Mouse (Mus musculus): ENCODE data around the gene Impg1.
A peak's percentile ranks its signal among the peaks of the same experiment; 100 is the strongest.
"Not testable (repeated sequence)": the region's sequence is repeated elsewhere in the genome, so short reads cannot be mapped to it uniquely, and the experiment has no call there.

The Impg1 gene

DNA sequence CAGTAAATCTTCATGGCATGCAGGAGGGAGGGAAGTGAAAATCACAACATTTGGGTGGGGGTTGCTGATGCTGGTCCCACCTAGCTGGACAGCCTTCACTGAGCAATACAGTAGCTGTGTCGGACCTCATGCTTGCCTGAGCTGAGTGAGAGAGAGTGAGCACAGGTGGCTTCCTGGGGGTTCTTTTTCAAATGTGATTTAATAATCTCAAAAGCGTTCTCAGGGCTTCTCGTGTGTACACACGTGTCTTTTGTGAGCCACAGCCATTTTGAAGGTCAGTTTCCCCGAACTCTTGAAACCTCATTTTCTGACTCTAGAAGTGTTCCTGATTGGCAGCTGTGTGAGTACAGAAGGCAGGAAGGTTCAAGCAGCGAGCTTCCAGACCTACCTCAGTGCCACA is 122.8 kb downstream of the Impg1 start:
- DNase-seq, result no peak

DNA sequence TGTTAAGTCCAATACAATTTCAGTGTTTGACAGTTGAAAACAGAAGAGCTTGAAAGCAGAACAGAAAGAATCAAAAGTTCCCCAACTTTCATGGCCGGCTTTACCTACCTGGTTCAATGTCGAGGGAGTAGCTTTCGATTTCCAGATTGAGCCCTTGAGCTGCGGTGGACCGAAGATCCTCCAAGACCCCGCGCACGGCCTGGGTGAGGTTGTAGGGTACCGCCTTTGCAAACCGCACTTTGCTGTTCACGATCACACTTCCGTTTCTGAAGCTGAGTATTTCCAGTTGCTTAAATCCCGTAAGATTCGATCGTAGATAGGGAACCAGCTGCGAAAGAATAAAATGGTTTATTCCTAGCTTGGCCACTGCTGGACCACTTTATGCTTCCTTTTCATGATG is 123.5 kb downstream of the Impg1 start:
- DNase-seq, result no peak

DNA sequence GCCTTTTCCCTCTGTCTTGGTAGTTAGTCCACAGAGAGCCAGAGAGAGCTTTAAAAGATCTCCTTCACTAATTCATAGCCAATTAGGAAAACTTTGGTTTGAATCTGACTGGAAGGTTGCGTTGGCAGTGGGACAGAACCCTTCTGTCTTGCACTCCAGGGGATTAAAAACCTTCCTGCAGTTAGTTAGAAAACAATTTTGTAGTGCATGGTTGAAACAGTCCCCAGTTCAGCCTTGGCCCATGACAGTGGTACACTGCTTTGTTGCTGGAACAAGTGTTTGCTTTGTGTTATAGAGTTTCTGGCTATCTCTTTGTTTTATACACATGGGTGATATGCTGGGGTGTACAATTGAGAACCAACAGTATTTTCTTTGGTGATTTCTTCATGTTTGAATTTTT is 124.4 kb downstream of the Impg1 start:
- no peak for DNase-seq

DNA sequence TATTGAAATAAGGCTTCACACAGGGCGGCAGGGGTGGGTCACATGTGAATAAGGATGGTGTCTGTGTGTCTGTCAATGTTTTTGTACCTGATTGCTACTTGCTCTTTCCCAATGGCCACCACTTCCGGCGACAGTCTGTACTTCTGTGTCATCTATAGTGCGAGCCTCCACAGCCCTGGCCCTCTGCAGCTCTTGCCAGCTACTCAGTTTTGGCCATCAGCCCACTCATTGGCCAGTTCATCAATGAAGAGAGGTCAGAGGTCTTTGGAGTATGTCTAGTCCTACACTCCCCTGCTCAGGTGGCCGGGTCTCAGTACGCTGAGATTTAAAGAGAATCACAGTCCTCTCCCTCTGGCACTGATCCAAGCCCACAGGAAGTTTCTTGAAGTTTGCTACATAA is 127.3 kb downstream of the Impg1 start:
- no peak for DNase-seq

DNA sequence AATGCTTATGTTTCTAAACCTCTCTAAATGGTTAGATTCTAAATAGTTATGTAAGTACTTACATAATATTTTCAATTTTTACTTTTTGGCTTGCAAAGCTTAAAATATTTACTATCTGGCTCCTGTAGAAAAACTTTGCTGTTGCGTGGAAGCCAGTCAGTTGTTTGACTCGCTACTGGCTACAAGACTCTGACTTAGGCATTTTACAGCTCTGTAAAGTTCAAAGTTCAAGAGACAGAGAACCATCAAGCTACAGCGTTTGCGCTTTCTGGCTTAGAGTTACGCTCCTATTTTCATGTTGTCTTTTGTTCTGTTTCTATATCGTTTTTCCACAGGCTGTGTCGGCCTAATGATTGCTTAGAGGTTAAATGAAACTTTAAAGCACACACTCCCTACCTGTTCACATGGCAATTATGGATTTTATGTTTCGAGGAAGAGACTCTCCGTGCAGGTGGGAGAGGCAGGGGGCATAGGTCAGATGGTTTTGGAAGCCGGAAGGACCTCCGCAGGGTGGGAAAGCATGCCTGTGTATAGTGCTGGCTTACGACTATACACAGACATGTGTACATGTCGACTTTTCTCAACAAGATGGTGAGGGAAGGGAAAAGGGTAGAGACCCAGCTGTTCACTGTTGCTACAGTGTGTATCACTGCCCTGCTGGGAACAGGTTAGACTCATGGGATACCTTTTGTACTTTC is 129.5 kb downstream of the Impg1 start:
- DNase-seq, result no peak

DNA sequence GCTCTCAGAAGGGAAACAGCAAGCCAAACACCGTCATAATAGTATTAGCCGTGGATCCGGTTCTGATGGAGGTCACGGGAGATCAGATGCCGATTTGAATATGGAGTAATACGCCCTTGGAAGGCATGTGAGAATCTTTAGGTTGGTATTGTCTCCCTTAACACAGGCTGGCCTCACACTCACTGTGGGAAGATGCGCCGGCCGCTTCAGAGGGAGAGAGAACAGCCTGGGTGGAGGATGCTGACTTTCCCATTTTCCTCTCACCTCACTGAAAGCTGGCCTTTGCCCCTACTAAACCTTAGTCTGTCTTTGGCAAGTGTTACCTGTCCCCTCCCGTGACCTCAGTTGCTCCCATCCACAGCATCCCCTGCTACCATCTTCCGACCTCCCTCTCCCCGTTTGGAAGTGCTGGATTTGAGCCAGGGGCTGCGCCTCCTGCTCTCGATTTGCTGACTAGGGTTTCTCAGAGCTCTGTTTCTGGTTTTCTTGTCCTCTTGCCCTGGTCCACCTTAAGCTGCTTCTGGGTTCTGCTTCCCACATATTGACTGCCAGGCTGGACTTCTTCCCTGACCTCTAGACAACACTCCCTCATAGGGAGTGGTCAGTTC is 131.2 kb downstream of the Impg1 start:
- DNase-seq, result no peak

DNA sequence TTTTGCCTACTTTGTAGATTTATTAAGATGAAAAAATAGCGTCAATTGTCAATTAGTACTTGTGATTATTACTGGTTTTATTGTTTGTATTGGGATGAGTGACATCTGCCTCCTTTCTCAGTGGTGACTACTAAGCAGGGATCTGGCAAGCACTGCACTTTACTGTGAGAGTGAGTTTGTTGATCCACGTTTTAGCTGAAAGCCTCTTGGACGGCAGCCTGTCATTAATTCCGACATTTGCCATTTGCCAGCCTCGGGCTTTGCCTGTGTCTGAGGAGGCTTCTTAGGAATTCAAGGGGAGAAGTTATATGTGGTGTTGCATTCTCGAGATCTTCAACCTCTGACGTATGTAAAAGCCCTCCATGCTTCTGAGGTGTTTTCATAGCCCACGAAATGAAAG is 131.8 kb downstream of the Impg1 start:
- DNase-seq, result no peak

DNA sequence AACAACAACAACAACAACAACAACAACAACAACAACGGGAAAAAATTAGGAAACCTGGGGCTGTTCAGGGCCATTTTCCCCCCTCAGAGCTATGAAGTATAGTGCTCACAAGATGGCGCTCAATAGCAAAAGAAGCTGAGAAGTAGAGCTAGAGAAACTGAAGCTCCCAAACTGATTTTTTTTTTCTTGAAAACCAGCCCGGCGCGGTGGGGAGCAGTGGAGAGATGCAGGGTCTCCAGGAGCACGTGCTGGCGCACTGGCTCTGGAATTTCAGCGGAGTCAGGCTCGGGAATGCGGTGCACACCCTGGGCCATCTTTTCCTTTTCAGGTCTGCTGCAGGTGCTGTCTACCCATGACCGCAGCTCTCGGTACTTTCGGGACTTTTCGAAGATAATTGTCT is 133.1 kb downstream of the Impg1 start:
- DNase-seq, result peak; percentile 45

DNA sequence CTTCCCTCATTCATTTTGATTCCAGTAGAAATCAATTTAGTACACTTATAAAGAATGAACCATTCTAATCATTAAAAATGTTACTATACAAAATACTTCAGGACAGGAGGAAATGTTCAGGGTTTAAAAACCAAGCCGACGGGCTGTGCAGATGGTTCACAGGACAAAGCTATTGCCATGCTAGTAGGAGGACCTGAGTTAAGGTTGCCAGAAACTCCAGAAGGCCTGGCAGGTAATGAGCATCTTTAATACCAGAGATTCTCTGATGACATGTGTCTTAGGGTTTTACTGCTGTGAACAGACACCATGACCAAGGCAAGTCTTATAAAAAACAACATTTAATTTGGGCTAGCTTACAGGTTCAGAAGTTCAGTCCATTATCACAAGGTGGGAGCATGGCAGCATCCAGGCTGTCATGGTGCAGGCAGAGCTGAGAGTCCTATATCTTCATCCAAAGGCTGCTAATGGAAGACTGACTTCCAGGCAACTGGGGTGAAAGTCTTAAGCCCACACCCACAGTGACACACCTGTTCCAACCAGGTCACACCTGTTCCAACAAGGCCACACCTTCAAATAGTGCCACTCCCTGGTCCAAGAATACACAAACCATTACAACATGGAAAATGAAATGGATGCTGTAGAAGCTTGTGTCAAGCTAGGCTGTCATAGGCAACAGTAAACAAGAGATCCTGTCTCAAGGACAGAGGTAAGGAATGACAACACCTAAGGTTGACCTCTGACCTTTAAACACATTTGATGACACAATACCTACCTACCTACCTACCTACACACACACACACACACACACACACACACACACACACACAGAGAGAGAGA is 144.0 kb downstream of the Impg1 start:
- not testable (repeated sequence) for DNase-seq

DNA sequence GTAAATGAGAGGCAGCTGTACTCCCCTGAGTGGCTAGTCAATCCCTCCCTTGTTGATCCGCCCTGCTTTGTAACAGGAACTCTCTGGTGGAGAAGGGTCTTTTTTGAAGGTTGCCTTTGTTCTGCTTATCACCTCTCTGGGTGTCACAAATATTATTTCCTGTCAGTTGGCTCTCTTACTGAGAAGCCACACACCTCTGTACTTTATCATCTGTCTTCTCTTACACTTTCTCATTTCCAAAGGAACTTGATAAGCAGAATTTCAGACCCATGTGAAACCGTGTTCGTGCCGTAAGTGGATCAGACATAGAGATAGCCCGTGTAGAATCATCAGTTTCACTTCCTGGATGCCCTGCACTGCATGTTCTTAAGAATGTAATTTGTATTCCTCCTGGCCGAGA is 147.3 kb downstream of the Impg1 start:
- no peak for DNase-seq

DNA sequence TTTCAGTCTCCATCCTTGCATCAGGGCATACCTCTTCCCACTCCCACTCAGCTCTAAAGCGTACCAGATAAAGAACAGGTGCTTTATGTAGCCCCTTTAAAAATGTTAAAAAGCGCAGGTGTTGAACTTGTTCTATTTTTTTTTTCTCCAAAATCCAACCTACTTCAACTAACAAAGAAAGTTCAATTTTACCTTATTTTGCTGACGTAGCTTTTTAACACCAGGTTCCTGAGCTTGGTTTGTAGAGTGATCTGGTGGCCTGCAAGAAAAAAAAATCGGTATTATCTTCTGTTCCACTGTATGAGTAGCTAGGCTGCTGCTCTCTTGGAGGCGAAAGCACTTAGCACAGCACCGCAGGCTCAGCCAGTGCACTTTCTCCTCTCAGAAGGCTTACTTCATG is 149.4 kb downstream of the Impg1 start:
- DNase-seq, result no peak

DNA sequence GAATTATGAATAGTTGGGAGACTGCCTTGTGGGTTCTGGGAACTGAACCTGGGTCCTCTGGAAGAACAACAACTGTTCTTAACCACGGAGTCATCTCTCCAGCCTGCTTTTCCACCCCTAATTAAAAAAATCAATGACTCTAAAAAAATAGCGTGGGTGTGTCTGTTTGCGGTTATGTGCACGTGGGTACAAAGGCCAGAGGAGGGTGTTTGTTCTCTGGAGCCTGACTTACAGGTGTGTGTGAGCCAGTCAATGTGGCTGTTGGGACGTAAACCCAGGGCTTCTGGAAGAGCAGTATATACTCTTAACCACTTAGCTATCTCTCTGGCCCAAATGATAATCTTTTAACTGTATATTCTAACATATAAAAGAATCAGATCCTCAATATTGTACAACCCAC is 151.7 kb downstream of the Impg1 start:
- no peak for DNase-seq

DNA sequence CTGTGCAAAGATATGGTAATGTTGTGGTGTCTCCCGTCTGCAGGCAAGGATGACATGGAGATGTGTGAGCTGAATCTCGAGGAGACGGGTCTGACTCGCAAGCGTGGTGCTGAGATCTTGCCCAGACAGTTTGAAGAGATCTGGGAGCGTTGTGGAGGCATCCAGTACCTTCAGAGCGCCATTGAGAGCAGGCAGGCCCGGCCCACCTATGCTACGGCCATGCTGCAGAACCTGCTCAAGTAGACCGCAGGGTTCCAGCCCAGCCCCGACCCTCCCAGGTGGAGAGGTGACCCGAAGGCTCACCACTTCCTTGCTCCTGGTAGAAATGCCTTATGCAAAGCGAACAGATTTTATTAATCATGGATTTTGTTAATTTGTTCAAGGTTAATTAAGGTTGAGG is 157.7 kb downstream of the Impg1 start:
- peak; percentile 11 for DNase-seq

DNA sequence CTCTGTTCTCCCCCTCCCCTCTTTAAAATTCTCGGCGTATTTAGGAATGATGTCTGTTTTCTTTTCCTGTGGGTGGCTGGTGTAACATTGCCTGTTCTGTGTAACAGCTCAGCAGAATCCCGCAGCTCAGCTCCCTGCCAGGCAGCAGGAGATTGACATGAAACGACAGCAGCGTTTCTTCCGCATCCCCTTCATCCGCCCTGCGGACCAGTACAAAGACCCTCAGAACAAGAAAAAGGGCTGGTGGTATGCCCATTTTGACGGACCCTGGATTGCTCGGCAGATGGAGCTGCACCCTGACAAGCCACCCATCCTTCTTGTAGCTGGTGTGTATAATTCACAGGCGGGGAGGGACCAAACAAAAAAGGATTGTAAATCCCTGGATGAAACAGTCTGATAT is 158.4 kb downstream of the Impg1 start:
- DNase-seq, result peak; percentile 50

DNA sequence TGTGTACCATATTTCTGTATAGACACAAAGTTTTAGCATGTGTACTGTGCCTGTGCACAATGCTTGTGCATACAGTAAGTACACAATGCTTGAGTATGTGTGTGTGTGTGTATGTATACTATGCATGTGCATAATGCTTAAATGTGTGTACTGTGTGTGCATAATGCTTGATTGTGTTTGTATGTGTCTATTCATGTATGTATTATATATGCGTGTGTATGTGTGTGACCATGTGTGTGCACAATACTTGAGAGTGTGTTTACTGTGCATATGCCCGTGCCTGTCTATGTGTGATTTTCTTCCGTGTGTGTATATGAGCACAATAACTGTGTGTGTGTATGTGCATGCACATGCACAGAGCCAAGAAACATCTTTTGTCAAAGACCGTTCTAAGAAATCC is 158.9 kb downstream of the Impg1 start:
- DNase-seq, result no peak

DNA sequence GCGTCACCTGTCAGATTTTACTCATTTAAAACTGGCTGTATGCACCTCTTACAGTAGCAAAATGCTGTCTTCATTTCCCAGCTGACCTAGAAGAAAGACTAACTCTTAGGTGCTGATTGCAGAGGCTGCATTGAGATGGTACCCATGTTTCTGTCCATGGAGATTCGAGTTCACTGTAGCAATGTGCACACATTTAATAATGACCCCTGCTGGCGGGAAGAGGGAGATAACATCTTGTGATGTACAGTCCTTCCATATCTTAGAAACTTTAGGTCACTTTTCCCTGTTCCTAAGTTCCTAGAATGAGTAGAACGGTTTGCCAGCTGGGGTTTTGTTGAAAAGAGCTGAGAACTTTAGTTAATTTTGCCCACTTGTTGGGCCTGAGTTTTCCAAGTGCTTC is 161.8 kb downstream of the Impg1 start:
- DNase-seq, result no peak

DNA sequence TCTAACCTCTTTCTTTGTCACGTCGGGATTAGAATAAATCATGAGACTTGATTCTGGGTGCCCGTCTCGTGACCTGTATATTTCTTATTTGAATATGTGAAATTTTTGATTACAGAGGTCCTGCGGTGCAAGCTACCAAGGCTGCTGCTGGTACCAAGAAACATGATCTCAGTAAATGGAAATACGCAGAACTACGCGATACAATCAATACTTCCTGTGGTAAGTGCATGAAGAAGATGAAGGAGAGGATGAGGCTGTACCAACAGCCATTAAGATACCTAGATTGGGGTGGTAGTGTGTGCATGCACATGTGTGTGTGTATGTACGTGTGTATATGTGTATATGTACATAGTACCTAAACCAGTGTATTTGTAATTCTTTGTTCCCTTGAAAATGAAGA is 166.2 kb downstream of the Impg1 start:
- no peak for DNase-seq

DNA sequence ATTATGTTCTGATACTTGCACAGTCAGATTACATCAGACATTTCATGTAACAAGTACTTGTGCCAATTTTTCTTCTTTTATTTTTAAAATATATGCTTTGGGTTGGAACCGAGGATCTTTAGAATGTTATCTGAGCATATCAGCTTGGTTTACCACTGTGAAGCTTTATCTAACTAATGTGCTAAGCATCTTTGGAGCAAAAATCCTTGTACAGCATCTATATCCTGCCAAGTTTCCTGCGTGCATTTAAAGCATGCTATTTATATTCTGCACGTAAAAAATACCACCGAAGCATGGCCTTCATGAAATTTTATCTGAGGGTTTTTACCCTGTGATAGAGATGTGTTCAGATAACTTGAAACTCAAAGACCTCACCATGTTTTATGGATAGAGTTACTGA is 169.2 kb downstream of the Impg1 start:
- DNase-seq, result no peak

DNA sequence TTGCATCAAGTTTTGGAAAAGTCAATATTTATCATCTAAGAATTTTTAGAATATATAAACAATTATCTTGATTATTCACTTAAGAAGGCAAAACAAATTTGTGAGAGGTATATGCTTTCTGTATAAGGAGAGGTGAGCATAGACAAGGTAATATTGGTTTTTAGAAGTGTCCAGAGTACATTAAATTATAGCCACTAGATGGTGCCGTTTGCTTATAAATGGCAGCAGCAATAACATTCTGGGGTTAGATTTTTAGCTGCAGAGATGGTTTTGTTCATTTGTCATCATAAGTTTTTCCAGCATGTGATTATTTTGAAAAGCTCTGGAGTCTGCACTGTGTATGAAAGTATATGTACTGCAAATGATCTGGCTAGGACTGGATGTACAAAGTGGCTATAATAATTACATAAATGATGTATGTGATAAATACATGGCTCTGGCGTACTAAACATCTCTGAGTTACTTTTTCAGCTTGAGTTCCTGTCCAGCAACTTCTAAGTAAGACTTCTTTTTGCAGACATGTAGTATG is 172.2 kb downstream of the Impg1 start:
- no peak for DNase-seq

DNA sequence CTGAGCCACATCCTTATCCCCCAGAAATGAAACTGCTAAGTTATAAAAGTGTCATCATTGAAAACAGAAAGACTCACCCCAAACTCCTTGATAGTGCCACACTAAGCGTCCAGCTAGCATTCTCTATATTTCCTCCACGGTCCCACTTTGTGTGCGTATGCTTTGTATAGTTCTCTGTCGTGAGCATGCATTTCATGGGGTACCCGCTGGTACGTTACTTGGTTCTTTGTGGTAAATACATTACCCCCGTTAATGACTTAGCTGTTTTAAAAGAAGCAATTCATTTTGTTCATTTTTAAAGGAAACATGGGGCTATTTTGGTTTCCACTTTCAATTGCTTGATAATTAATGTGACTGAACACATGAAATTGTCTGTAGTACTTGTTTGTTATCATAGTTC is 178.4 kb downstream of the Impg1 start:
- DNase-seq, result no peak

DNA sequence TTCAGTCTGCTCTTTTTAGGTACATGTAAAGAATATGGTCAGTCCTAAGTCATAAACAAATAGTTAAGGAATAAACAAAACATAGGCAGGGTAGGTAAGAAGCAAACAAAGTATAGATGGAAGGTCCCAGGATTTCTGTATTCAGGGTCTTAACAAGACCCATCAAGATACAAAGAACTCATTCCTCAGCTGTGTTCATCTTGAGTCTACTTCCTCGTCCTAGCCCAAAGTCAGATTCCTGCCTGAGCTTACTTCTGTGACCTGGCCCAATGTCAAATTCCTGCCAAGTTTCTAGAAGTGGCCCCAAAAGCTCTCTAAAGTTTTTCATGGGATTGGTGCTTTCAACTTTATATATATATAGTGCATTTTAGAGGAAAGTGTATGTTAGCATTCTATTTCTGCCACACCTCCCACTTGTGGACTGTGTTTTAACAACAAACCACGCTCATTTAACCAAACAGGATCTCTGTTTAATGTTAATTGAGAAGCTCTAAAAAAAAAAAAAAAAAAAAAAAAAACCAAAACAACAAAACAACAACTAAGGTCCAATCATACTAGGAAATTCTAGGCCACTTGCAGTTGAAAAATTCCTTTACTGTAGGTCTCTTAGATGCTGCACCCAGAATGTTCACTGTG is 180.6 kb downstream of the Impg1 start:
- no peak for DNase-seq

DNA sequence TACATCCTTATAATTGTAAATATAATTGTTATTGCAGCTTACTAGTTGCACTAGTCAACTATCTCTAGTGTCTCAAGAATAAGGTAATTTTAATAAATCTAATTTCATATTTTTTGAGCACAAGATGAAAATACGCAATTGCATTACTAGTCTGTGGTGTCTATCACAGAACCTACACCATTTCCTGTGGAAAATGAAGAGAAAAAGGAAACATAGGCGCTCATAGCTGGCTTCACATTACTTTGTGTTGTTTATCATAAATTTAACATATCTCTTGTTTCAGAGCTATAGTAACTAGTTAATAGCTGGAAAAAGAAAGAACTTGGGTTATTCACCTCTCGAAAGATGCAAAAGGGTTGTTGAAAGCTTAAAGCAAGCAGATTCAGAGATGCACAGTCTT is 182.9 kb downstream of the Impg1 start:
- no peak for DNase-seq

DNA sequence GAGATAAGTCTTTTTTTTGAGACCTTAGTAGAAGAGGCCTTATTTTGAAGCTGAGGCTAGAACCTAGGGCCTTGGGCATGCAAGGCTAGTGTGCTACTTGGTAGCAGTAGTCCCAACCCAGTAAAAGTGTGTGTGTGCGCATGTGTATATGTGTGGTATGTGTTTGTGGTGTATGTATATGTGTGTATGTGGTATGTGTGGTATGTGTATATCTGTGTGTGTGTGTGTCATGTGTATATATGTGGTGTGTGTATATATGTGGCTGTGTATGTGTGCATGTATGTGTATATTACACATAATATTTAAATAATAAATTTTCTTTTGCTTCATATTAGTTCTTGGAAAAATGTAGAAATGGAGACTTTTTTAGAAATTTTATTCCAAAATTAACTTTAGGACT is 184.6 kb downstream of the Impg1 start:
- DNase-seq, result no peak

DNA sequence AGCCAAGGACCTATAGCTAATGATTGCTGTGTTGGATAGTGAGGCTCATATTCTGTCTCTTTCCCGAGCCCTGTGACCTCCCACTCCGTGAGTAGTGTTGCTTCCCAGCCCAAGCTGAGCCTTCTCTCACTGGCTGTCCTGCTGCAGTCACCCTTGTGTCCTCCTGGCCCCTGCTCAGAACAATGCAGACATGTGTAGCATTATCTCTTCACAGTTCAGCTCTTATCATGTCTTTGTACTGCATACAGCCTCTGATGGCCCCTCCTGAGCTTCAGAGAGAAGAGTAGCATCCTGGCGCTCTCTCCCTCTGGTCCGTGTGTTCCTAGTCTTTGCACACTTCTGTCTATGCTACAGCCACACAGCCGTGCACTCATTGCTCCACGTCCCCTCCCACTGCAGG is 187.5 kb downstream of the Impg1 start:
- DNase-seq, result no peak

Measured in right cerebral cortex, postnatal 4 days (tissue).